Mouse (Mus musculus) embryonic facial prominence, embryonic 13.5 days (tissue): ENCODE measurements around the gene Agtpbp1. TPM values are rescaled to one million over a fixed set of nuclear protein-coding genes. Genes with fewer than 3 reads are reported as not detected.

Experiments used
- ATAC-seq: fragments of 200-750 bp; cut with Nextera tagmentation; 2 replicates; pipeline ENCODE4 v1.8.0; 2017; ENCODE audit warnings: low read depth; ENCODE audit not compliant: insufficient number of reproducible peaks, insufficient read depth, low FRiP score, low TSS enrichment
- H3K27ac ChIP-seq: fragments of 300-500 bp; sonication (generic); 2 replicates; pipeline ENCODE4 v1.5.1; 2015; ENCODE audit warnings: moderate library complexity, mild to moderate bottlenecking, inconsistent platforms
- H3K27me3 ChIP-seq: fragments of 300-500 bp; sonication (generic); 2 replicates; pipeline ENCODE4 v1.6.1; 2015; ENCODE audit warnings: mild to moderate bottlenecking, inconsistent platforms
- H3K36me3 ChIP-seq: fragments of 300-500 bp; sonication (generic); 2 replicates; pipeline ENCODE4 v1.6.1; 2015; ENCODE audit warnings: mild to moderate bottlenecking, inconsistent platforms
- H3K4me1 ChIP-seq: fragments of 300-500 bp; sonication (generic); 2 replicates; pipeline ENCODE4 v1.6.1; 2015; ENCODE audit warnings: inconsistent platforms
- H3K4me2 ChIP-seq: fragments of 300-500 bp; sonication (generic); 2 replicates; pipeline ENCODE4 v1.6.1; 2015; ENCODE audit warnings: moderate library complexity, mild to moderate bottlenecking, inconsistent platforms
- H3K4me3 ChIP-seq: fragments of 300-500 bp; sonication (generic); 2 replicates; pipeline ENCODE4 v1.5.1; 2015; ENCODE audit warnings: mild to moderate bottlenecking, inconsistent platforms
- H3K9ac ChIP-seq: fragments of 300-500 bp; sonication (generic); 2 replicates; pipeline ENCODE4 v1.6.1; 2015; ENCODE audit warnings: mild to moderate bottlenecking, inconsistent platforms
- H3K9me3 ChIP-seq: fragments of 300-500 bp; sonication (generic); 2 replicates; pipeline ENCODE4 v1.6.1; 2016; ENCODE audit warnings: inconsistent platforms
- WGBS: fragments of 180-500 bp; shearing (Covaris S2); methylation state at CpG from one replicate; pipeline ENCODE4 v1.1.7; 2015; ENCODE audit warnings: mixed read lengths; 5-methylcytosine and 5-hydroxymethylcytosine counted together
- polyA plus RNA-seq: library from polyadenylated mRNA; unstranded; fragments of >200 nt; fragmentation: Nextera tagmentation; extraction: Ambion mirVana; gene quantifications from 2 replicates; pipeline ENCODE4 v1.2.1, GENCODE M21; 2015

The Agtpbp1 gene
- polyA plus RNA-seq, 1 experiment from 2014 or later, result 17.6 TPM

GRCm38 (mm10) chr13:59453045-59453444, 132.0 kb downstream of the Agtpbp1 start:
- Histone ChIP-seq H3K27me3 (no peaks in the 10 kb centered on the region), H3K9ac (no peak overlapping the region), H3K4me3 (no peak overlapping the region), H3K36me3 (peaks cover 19% of the 10 kb centered on the region; the same call in 1 of the 2 replicates), H3K4me2 (no peak overlapping the region), H3K27ac (peak overlapping the region; percentile 33), H3K4me1 (peaks cover 10% of the 10 kb centered on the region), H3K9me3 (no peaks in the 10 kb centered on the region)
- no peak for ATAC-seq
- WGBS, result 50% methylated on average over 2 of the region's 2 CpGs

DNA sequence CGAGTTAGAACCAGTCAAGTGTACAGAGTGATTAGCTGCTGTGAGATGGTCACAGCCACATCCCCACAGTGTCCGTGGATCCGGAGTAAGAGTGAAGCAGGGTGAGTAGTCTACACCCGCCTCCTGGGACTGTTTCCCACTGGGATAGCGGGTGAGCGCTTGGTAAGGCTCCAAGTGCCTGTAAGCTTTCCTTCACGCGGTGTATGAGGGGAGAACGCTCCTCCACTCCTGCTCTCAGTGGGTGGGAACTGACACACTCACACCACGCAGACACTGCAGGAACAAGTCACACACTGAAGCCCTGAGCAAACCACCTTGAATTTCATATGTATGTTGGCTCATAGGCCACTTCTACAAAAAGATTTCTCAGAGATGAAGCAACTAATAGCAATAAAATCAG, 134.2 kb downstream of the Agtpbp1 start:
- no peak for ATAC-seq
- Histone ChIP-seq H3K4me2 (no peak overlapping the region), H3K27me3 (no peaks in the 10 kb centered on the region), H3K4me3 (no peak overlapping the region), H3K36me3 (peaks cover 16% of the 10 kb centered on the region; the same call in 1 of the 2 replicates), H3K4me1 (peaks cover 10% of the 10 kb centered on the region), H3K9me3 (no peaks in the 10 kb centered on the region), H3K9ac (no peak overlapping the region), H3K27ac (no peak overlapping the region)
- 92% methylated on average over 10 of the region's 10 CpGs for WGBS

- Histone ChIP-seq H3K9me3 (no peaks in the 10 kb centered on the region), H3K4me1 (no peaks in the 10 kb centered on the region), H3K4me3 (no peak overlapping the region), H3K27ac (no peak overlapping the region), H3K27me3 (no peaks in the 10 kb centered on the region), H3K9ac (no peak overlapping the region), H3K4me2 (no peak overlapping the region), H3K36me3 (peaks cover 10% of the 10 kb centered on the region; the same call in 1 of the 2 replicates)
- ATAC-seq, result no peak
- 87% methylated on average over 7 of the region's 7 CpGs for WGBS
Observed at GRCm38 (mm10) chr13:59447130-59447529, 137.9 kb downstream of the Agtpbp1 start.

DNA sequence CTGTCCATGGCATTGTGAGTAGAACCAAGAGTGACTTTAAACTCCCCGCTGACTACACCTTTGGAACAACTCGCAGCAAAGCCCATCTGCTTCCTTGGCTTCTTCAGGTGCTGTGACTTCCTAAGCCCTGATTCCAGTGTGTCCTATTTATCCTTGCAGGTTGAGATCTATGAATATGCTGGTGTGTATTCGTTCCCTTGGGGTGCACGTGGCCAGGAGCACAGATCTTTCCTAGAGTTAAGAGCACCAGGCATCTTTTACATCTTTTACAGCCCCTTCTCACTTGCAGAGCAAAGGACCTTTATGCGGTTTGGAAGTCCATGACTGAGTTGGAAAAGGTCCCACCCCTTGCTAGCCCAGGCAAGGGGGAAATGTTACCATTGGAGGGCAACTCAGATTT, 139.8 kb downstream of the Agtpbp1 start:
- Histone ChIP-seq H3K36me3 (no peaks in the 10 kb centered on the region), H3K9ac (no peak overlapping the region), H3K27ac (no peak overlapping the region), H3K4me3 (no peak overlapping the region), H3K4me2 (no peak overlapping the region), H3K9me3 (no peaks in the 10 kb centered on the region), H3K27me3 (no peaks in the 10 kb centered on the region), H3K4me1 (no peaks in the 10 kb centered on the region)
- no peak for ATAC-seq
- WGBS, result 86% methylated on average over 5 of the region's 5 CpGs

GRCm38 (mm10) chr13:59444371-59444770, 140.7 kb downstream of the Agtpbp1 start:
- Histone ChIP-seq H3K9ac (no peak overlapping the region), H3K27me3 (no peaks in the 10 kb centered on the region), H3K4me2 (no peak overlapping the region), H3K27ac (no peak overlapping the region), H3K36me3 (no peaks in the 10 kb centered on the region), H3K4me1 (no peaks in the 10 kb centered on the region), H3K4me3 (no peak overlapping the region), H3K9me3 (no peaks in the 10 kb centered on the region)
- no peak for ATAC-seq
- 85% methylated on average over 6 of the region's 6 CpGs for WGBS

GRCm38 (mm10) chr13:59439683-59440082, 145.3 kb downstream of the Agtpbp1 start:
- WGBS, result 76% methylated on average over 1 of the region's 1 CpGs
- H3K9me3 ChIP-seq, result no peaks in the 10 kb centered on the region
- H3K4me2 ChIP-seq, result no peak overlapping the region
- no peaks in the 10 kb centered on the region for H3K36me3 ChIP-seq
- no peaks in the 10 kb centered on the region for H3K27me3 ChIP-seq
- H3K27ac ChIP-seq, result no peak overlapping the region
- no peaks in the 10 kb centered on the region for H3K4me1 ChIP-seq
- ATAC-seq, result no peak
- no peak overlapping the region for H3K9ac ChIP-seq
- H3K4me3 ChIP-seq, result no peak overlapping the region

- ATAC-seq, result no peak
- H3K27me3 ChIP-seq, result no peaks in the 10 kb centered on the region
- H3K4me1 ChIP-seq, result peaks cover 8% of the 10 kb centered on the region
- H3K9me3 ChIP-seq, result peaks cover 4% of the 10 kb centered on the region; the same call in 1 of the 2 replicates
- H3K36me3 ChIP-seq, result no peaks in the 10 kb centered on the region
- H3K27ac ChIP-seq, result no peak overlapping the region
- 94% methylated on average over 1 of the region's 1 CpGs for WGBS
- H3K4me2 ChIP-seq, result no peak overlapping the region
- no peak overlapping the region for H3K4me3 ChIP-seq
- H3K9ac ChIP-seq, result no peak overlapping the region
Observed at GRCm38 (mm10) chr13:59434554-59434953, 150.5 kb downstream of the Agtpbp1 start.

DNA sequence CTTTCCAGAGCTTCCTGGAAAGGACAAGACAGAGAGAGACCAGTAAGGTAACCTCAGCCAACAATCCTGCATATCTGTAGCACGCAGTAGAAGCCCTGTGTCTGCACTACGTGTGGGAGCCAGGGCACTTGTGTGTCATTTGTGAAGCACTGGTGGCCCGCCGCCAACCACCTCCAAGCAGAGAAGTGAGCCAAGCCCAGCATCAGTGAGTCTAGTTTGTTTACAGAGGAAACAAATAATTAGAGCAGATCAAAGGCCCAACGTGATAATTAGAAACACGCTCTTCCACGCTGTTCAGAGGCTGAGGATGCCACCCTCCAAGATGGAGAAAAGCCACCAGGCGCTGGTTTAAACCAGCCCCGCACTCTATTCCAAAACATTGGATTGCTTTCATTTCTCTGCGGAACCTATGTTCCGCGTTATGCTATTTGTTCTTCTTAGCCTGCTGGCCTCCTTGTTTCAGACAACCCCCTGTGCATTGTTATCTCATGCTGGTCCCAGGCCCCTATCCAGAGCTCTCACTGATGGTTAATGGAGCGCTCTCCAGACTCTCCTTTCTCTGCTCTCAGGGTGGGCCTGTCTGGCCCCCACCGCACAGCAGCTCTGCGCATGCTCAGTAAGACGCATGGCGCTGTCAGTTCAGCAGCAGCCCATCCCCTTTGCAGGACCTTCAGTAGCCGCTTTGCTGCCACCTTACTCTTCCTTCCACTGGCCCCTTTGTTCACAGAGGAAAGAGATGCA, 153.7 kb downstream of the Agtpbp1 start:
- peaks cover 5% of the 10 kb centered on the region; the same call in 1 of the 2 replicates for H3K9me3 ChIP-seq
- no peak for ATAC-seq
- H3K4me3 ChIP-seq, result no peak overlapping the region
- no peak overlapping the region for H3K27ac ChIP-seq
- H3K27me3 ChIP-seq, result no peaks in the 10 kb centered on the region
- H3K9ac ChIP-seq, result no peak overlapping the region
- H3K36me3 ChIP-seq, result no peaks in the 10 kb centered on the region
- peak overlapping the region; percentile 32; the same call in 1 of the 2 replicates for H3K4me2 ChIP-seq
- WGBS, result 58% methylated on average over 18 of the region's 18 CpGs
- peaks cover 8% of the 10 kb centered on the region for H3K4me1 ChIP-seq

DNA sequence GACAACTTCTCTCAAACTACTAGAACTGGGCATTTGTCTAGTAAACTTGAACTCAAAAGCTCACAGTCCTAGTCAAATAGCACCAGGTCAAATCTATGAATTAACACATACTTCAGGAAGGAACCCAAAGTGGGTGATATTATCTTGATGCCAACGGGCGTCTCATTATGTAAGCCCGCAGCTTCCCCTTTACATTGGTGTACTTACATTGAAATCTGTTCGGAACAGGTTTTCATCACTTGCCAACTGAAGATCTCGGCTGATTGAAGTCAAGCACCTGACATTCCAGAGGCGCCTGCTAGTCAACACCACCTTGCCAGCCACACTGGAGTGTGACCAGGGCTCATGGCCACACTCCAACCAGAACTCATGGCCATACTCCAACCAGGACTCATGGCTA, 155.7 kb downstream of the Agtpbp1 start:
- no peak for ATAC-seq
- Histone ChIP-seq H3K36me3 (no peaks in the 10 kb centered on the region), H3K4me1 (peaks cover 8% of the 10 kb centered on the region)

GRCm38 (mm10) chr13:59423871-59424270, 161.2 kb downstream of the Agtpbp1 start:
- Histone ChIP-seq H3K9me3 (no peaks in the 10 kb centered on the region), H3K36me3 (no peaks in the 10 kb centered on the region), H3K9ac (no peak overlapping the region), H3K27ac (no peak overlapping the region), H3K4me3 (no peak overlapping the region), H3K27me3 (no peaks in the 10 kb centered on the region), H3K4me1 (no peaks in the 10 kb centered on the region), H3K4me2 (no peak overlapping the region)
- no peak for ATAC-seq
- WGBS, result 79% methylated on average over 5 of the region's 5 CpGs

More for the DNA sequence above, 155.7 kb downstream of the Agtpbp1 start:
- Histone ChIP-seq H3K27ac (no peak overlapping the region), H3K4me2 (no peak overlapping the region), H3K4me3 (no peak overlapping the region), H3K9ac (no peak overlapping the region), H3K27me3 (no peaks in the 10 kb centered on the region), H3K9me3 (peaks cover 5% of the 10 kb centered on the region; the same call in 1 of the 2 replicates)
- WGBS, result 92% methylated on average over 6 of the region's 6 CpGs

GRCm38 (mm10) chr13:59416530-59417230, 168.3 kb downstream of the Agtpbp1 start:
- ATAC-seq, result no peak
- no peak overlapping the region for H3K4me3 ChIP-seq
- WGBS, result 71% methylated on average over 15 of the region's 15 CpGs
- no peaks in the 10 kb centered on the region for H3K27me3 ChIP-seq
- H3K4me1 ChIP-seq, result no peaks in the 10 kb centered on the region
- no peaks in the 10 kb centered on the region for H3K9me3 ChIP-seq
- no peaks in the 10 kb centered on the region for H3K36me3 ChIP-seq
- no peak overlapping the region for H3K27ac ChIP-seq
- H3K9ac ChIP-seq, result no peak overlapping the region
- no peak overlapping the region for H3K4me2 ChIP-seq

DNA sequence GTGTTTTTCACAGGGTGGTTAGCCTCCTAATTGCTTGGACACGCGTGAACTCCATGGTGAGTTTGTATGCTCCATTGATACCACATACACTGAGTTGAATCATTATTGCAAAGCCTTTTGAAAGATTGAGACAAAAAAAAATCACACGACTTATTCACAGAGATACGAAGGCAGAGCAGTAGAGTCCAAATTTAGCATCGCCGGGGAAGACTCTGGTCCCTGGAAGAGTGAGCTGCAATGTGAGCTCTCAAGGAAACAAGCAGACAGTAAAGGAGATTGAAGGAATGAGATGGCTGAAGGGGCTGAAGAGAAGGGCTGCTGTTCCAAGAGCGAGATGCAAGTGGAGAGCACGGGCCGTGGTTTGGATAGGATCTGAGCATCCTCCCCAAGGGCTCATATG, 171.1 kb downstream of the Agtpbp1 start:
- Histone ChIP-seq H3K4me1 (no peaks in the 10 kb centered on the region), H3K4me3 (no peak overlapping the region), H3K9me3 (no peaks in the 10 kb centered on the region), H3K27ac (no peak overlapping the region), H3K4me2 (no peak overlapping the region), H3K9ac (no peak overlapping the region), H3K27me3 (no peaks in the 10 kb centered on the region), H3K36me3 (no peaks in the 10 kb centered on the region)
- 92% methylated on average over 9 of the region's 9 CpGs for WGBS
- ATAC-seq, result no peak
